Mouse (Mus musculus) megakaryocyte-erythroid progenitor cell, adult 5-6 weeks (primary cell): ENCODE data around the gene Nfib. TPM values are rescaled to one million over a fixed set of nuclear protein-coding genes. Genes with fewer than 3 reads are reported as not detected.
A peak's percentile ranks its signal among the peaks of the same experiment; 100 is the strongest.

Experiments used
- ATAC-seq: replicated peaks from 2 replicates; pipeline ENCODE4 v1.8.0; 2016; ENCODE audit warnings: mild to moderate bottlenecking, inconsistent platforms; ENCODE audit not compliant: severe bottlenecking, poor library complexity, low FRiP score, low TSS enrichment
- total RNA-seq, 2 experiments: library from RNA; stranded (forward) in 1 of 2; stranded (reverse) in 1 of 2; fragments of 200-1000, 215-1000 nt in 1 of 2; fragments of >200 nt in 1 of 2; fragmentation: Nextera tagmentation in 1 of 2; gene quantifications; 2 replicates each; pipeline ENCODE4 v1.2.3; 2014 to 2017

Nfib gene
- total RNA-seq, 2 experiments from 2014 or later, result not detected

DNA sequence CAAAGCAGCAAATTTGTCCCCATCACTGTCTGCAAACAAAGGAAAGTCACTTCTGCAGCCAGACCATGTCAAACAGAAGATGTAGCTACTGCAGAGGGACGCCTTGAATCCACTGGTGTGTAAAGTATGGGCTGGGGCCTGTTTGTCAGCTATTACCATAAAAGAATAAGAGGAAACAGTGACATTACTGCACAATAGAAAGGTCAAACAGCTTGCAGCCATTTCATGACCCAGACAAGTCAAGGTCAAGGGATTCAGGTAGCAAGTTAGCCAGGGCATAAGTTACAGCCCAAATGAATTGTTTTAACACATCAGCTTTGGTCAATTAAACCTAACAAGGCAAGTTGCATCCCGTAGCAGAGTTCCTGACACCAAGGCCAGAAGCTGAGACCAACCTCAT, 215.6 kb downstream of the Nfib start:
- no peak for ATAC-seq

DNA sequence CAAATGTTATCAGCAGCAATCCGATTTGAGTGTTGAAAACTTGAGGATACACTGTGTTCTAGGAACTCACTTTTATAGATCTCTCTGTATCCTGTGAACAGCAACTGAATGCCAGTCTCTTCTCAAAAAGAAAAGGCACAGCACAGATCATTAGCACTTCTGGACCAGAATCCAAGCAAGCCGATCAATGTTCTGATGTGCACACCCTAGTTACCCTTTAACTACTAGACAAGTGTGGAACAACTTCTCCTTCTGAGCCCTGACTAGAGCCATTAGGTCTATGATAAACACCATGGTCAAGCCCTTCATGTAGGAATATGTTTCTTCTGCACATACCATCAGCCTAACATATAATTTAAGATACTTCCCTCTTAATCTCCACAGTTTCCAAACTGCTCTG, 219.6 kb downstream of the Nfib start:
- no peak for ATAC-seq

DNA sequence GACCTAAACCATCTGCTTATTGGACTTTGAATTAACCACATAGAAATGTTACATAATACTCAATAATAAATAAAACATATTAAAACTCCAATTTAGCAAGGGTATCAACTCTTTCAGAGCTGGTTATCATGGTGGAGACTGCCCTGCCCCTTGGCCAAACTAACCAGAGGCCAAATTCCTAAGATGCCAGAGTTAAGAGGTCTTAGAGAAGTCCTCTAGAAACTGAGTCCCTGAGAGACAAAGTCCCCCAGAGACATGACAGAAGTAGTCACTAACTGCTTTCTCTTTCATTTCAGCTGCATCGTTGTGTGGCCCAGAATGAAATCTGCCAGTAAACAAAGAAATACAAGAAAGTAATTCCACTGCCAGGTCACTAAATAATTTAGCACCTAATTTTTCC, 221.7 kb downstream of the Nfib start:
- ATAC-seq, result no peak

DNA sequence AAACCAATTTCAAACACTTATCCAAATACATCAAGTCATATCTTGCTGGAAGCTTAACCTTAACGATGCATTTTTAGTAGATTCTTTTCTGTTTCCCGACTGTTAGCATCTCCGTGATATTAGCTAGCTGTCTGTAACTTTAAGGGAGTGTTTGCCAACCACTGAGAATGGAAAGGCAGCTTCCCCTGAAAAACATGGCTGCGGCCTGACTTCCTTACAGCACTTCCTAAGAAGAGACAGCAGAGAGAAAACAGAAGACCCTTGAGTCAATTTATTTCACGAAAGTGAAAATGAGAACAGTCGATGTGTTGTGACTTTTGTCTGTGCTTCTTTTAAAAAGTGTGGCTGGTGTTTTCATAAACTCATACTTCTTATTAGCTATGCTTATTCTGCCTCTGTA, 222.3 kb downstream of the Nfib start:
- no peak for ATAC-seq

DNA sequence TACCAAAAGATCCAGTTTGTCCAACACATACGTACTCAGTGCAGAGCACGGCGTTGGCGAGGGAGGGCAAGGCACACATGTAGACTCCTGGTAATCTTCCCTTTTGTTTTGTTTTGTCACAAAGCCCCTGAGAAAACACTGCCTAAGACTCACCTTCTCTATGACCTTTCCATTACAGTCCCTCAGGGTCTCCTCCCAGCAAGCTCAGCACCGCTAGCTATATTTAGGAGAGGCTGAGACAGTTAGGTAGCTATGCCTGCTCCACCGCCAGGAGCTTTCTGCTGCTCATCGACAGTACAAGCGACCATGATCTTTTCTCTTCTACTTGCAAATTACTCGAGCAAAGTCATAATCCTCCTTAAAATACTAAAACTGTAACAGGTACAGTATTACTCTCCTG, 224.9 kb downstream of the Nfib start:
- no peak for ATAC-seq

DNA sequence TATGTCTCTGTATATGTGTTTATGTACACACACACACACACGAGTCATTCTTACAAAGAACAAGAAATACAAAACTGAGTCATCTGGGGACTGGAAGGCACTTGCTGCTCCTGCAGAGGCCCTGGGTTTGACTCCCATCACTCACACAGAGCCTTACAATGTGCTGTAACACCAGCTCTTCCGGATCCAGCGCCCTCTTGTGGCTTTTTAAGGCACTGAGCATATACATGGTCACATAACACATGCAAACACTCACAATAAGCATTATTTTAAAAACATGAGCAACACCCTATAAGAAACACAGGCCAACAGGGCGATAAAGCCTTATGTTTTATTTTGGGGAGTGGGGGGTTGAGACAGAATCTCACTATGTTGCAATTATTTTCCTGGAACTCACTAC, 226.2 kb downstream of the Nfib start:
- no peak for ATAC-seq

DNA sequence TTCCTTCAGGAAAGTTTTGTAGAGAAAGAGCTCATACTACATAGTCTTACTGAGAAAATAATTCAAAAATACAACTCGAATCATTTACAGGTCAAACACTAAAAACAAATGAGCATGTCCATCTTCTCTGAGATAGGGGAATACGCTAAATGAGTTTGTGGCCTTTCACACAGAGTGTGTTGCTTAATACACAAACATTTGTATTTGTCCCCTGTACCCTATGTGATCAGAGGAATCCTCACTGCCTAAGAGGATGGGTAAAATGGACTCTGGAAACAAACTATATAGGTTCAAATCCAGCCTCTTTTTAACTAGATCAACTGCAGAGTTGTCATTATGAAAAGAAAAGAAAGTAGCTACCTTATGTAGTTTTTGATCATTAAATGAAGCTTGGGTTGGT, 227.8 kb downstream of the Nfib start:
- ATAC-seq, result no peak

DNA sequence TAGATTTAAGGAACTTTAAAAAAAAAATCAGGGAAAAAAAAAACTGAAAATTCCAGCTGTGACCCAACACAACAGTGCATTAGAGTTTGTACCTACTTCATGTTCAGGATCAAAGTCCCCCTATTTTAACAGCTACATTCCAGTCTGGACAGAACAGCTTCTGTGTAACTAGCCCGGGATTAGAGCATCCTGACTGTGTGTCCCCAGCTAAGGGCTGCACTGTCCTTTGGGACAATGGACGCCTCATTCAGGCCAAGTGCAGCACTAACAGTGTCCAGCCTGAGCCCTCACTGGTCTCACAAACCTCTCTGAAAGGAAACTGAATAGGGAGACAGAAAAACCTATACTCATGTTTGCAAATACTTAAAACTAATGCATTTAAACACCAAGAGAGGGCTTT, 229.1 kb downstream of the Nfib start:
- no peak for ATAC-seq

DNA sequence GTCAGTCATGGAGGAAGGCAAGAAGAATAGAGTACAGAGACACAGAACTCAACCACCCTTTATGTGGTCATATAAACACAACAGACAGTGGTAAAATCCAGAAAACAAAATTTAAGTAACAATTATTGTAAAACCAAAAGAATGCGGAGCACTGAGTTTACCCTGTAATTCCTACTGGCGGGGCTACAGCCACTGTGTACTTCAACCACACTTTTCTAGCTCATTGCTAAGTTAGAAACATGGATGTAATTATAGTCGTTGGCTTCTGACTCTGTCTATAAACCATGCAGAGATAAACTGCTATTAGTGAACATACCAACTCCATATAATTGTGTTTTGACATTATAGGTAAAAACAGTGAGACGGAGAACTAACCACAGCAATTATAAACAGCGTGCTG, 231.2 kb downstream of the Nfib start:
- no peak for ATAC-seq

DNA sequence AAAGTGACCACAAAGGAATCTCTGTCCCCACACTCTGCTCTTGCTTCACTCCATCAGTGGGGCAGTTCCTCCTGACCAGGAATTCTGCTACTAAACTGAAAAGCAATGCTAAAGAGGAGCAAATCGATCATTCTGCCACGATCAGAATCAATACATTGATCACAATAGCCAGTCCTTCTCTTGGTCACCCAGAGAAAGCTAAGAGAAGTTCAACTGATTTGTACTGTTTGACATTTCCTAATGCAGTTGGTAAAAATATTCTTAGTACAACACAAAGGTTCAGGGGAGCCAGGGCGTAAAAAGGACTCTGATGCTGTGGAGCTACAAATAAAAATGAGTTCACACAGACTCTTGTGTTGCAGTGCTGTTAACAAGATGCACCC, 234.6 kb downstream of the Nfib start:
- ATAC-seq, result no peak

DNA sequence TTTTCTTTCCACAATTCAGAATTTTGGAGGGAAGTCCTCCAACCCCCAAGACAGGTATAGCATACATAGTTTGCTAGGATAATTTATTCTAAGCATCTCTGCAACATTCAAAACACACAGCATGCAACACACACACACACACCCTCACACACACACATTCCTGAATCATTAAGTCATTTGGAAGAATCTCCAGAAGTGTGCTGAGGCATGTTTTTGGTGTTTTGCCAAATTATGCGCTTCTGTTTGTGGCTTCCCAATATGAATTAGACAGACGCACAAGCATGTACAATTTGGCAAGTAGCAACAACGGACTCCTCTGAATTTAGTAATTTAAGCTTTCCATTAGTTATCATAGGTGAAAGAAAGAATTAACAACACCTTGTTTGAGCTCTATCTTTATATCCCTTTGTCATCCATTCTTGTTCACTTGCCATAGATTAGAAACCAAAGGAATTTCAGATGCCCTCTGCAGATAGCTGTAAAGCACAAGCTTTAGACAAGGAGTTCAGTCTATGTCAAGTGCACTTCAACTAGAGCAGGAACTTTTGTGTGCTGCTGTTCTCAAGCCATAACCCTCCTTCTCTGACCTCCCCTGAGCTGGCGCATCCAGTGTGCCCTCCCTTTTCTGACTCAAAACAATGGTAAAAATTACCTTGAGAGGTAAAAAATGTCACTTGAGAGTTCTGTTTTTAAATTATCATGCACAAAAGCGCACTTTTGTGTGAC, 235.2 kb downstream of the Nfib start:
- no peak for ATAC-seq

DNA sequence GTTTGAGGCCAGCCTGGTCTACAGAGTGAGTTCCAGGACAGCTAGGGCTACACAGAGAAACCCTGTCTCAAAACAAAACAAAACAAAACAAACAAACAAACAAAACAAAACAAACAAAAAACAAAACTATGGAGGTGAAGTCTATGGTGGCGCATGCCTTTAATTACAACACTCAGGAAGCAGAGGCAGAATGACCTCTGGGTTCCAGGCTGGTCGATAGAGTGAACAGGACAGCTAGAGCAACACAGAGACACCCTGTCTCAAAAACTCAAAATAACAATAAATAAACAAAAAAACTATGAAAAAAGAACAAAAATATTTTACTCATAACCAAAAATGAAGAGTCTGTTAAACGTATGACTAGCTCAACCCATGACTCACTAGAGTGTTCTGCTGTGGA, 236.6 kb downstream of the Nfib start:
- no peak for ATAC-seq

DNA sequence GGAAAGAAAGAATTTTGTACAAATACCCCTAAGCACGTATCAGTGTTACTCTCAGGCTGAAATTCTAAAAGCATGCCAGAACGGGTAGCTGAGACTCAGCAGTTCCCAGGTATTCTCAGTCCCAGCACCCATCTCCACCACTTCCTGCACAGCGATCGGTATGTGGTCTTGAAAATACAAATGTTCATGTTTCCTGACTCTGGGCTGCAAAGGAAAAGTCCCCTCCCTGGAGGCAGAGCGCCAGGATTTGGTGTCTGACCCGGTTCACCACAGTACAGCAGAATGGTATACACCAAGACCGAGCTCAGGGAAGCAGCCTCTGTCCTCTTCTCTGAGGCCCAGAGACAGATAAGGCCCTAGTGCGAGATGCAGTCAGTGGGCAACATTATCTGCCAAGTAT, 238.8 kb downstream of the Nfib start:
- no peak for ATAC-seq

DNA sequence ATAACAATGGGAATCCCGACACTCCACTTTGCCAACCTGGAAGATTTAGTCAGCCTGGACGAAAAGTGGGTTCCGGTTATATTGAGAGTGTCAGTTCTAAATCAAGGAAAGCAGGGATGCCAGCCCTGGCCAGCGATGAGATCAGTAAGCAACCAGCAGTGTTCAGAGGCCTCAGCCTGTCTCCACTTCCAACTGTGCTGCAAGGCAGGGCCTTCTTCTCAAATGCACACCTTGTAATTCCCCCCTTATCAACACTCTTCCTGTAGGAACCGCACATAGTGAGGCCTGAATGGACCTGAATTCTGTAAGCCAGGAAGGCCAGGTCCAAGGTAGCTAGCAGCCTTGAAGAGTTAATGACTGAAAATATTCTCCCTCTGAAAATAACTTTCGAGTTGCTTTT, 239.4 kb downstream of the Nfib start:
- ATAC-seq, result no peak

DNA sequence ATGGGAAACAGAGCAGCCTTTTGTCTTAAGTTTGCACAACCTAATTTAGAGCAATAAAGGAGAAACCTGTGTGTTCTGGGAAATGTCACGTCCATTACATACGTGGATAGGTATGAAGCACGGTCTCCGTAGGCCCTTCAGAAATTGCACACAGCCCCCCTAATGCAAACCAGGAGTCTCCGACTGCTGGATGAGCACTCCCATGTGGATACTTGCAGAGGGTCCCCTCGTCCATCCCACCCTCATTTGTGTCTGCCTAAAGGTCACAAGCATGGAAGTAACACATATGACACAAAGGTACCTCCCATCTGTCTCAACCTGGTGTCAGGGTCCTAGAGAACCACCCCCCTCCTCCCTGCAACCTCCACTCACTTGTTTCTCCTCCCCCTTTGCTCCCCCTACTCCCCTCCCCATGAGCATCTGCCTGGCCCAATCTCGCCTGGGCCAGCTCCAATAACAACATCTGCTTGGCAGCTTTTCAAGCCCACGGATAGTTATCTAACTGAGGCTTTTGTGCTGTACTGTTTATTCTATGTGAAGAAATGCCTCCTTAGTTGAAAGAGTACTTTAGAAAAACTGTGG, 241.4 kb downstream of the Nfib start:
- no peak for ATAC-seq

DNA sequence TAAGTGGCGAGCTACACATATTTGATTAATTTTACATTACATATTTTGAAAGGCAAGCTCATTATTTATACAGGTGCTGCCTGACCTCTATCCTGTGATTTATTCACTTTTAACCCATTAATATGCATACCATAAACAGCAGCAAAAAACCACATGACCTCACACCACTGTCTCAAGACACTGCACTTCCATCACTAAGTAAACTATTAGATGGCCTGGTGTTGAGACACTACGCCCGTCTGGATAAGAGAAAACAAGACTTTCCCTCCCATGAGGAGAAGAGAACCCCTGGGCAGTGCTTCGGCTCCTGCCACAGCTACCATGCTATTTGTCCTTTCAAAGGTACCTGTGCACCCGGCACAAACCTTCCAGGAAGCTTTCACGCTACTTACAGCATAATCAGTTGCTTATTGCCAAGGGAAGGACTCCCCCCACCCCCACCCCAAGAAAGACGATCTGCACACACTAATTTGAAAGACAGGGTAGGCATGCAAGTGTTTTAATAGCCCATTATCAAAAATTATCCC, 242.3 kb downstream of the Nfib start:
- ATAC-seq, result no peak

DNA sequence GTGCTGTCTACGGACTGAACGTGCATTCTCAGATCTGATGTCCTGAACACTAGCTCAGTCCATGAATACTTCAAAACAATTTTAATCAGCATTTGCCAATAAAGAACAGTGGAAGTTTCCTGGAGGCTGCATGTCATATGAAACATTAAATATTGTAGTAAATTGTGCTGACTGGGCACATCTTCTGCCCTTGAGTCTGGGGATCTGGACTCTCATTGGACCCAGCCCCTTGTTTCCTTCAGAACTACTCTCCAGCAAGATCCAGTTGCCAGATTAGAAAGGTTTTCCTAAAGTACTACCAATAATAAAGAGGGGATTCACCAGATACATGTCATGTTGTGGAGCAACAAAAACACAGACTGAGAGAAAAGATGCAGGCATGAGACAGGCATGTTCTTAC, 243.9 kb downstream of the Nfib start:
- ATAC-seq, result no peak

DNA sequence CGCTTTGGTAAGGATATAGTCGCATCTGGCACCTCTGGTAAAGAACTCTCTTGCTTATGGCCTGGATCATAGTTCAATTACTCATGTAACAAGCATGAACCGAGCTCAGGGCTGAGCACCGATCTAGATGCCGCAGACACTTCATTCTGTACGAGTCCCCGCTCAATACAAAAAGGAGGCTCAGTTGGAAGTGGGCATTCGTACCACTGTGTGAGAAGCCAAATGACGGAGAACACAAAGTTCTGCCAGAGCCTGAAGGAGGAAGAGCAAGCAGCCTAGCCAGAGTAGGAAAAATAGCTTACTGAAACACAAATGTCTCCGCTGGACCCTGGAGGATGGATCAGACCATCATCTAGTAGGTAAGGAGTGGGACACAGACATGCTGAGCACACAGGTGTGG, 246.7 kb downstream of the Nfib start:
- ATAC-seq, result no peak

DNA sequence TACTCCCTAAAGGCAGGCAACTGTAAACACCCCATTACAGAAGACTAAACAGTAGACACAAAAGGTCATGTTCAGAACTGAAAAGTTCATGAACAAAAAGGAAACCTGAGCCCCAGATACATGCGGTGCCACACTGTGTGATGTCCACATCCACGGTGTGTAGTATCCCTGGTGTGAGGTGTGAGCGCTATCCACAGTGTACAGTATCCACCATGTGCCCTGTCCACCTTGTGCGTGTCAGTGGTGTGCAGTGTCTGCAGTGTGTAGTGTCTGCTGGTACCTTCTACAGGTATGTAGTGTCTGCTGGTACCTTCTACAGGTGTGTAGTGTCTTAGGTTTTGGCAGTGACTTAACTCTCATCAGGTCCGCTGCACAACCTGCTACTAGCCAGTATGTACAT, 248.6 kb downstream of the Nfib start:
- 0 out of 2 replicates have a peak, but pooled peaks have one; percentile 26 for ATAC-seq

DNA sequence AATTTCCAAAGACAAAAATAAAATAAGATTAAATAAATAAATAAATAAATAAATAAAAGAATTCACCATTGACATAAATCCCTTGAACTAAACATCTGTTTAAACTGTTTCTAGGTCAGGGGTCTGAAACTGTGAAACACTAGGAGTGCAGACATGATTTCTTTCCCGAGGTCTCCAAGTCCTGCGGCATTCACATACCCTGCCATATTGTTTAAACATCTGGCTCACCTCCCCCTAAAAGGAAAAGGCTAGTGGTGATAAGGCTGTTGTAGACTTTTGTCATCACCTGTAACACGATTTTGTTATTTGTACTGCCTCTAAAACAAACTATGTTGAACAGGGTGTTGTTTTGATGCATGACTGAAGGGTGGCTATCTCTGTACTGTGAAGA, 249.2 kb downstream of the Nfib start:
- ATAC-seq, result no peak

DNA sequence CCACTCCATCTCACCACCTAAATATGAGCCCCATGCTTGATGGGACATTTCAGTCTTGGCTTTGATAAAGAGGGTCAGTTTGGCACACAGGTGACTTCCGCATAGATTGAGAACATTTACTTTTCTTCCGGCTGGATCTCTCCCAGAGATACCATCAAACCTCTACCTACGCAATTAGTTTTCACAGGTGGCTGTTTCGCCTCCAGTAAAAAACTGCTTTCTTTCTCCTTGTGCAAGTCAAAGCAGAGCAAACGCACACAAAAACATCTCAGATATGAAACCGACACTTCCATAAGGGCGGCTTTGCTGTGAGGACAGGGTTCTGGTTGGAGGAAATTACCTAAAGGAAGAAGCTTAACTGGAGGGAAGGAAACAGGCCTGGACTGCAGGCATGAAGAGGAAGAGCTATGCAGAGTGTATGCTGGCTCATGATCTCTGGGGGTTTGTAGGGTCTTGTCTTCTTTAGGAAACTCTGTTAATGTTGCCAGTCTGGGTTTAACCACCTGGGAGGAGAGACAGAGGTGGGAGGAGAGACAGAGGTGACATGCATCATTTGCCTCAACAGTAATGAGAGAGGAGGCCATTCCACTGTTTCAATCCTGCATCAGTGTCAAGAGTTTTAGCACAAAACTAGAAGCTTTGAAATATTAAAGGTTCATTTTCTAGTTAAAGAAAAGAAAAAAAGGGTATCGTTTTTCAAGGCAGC, 249.8 kb downstream of the Nfib start:
- no peak for ATAC-seq
